Mouse (Mus musculus): ENCODE results near the gene Rp9.
"Not testable (repeated sequence)": the region's sequence is repeated elsewhere in the genome, so short reads cannot be mapped to it uniquely, and the experiment has no call there.

Gene Rp9

GRCm38 (mm10) chr9:22417547-22417946 lies 52.0 kb downstream of the Rp9 start:
- DNase-seq, result no peak

GRCm38 (mm10) chr9:22416187-22416586 lies 53.4 kb downstream of the Rp9 start:
- DNase-seq, result no peak

GRCm38 (mm10) chr9:22411002-22411857 lies 58.3 kb downstream of the Rp9 start, which contains the start of gene 9530077C05Rik:
Gene 9530077C05Rik, plus strand, starts transcription at chr9:22411513.
- peak; percentile 98 for DNase-seq

GRCm38 (mm10) chr9:22409501-22409900 lies 60.0 kb downstream of the Rp9 start:
- no peak for DNase-seq

- DNase-seq, result peak; percentile 37
These were observed 61.2 kb downstream of the Rp9 start for GRCm38 (mm10) chr9:22408344-22408743.

GRCm38 (mm10) chr9:22407633-22408032 lies 61.9 kb downstream of the Rp9 start:
- DNase-seq, result not testable (repeated sequence)

GRCm38 (mm10) chr9:22405414-22405813 lies 64.1 kb downstream of the Rp9 start:
- no peak for DNase-seq

- DNase-seq, result not testable (repeated sequence)
These were observed 66.0 kb downstream of the Rp9 start for GRCm38 (mm10) chr9:22403501-22403900.

- no peak for DNase-seq
These were observed 66.6 kb downstream of the Rp9 start for GRCm38 (mm10) chr9:22402976-22403375.

GRCm38 (mm10) chr9:22402001-22402400 lies 67.5 kb downstream of the Rp9 start:
- DNase-seq, result no peak

- no peak for DNase-seq
These were observed 70.5 kb downstream of the Rp9 start for GRCm38 (mm10) chr9:22399021-22399420.

GRCm38 (mm10) chr9:22394725-22395124 lies 74.8 kb downstream of the Rp9 start:
- no peak for DNase-seq

GRCm38 (mm10) chr9:22390390-22390789 lies 79.2 kb downstream of the Rp9 start:
- no peak for DNase-seq

GRCm38 (mm10) chr9:22389736-22390245 lies 79.8 kb downstream of the Rp9 start:
- DNase-seq, result no peak

GRCm38 (mm10) chr9:22389021-22389476 lies 80.5 kb downstream of the Rp9 start, which contains the start of gene Anln:
Gene Anln, minus strand, starts transcription at chr9:22389188.
- peak; percentile 86 for DNase-seq

GRCm38 (mm10) chr9:22388401-22388980 lies 81.1 kb downstream of the Rp9 start:
- DNase-seq, result no peak

- DNase-seq, result no peak
These were observed 81.6 kb downstream of the Rp9 start for GRCm38 (mm10) chr9:22387901-22388300.

- DNase-seq, result no peak
These were observed 83.7 kb downstream of the Rp9 start for GRCm38 (mm10) chr9:22385890-22386289.

GRCm38 (mm10) chr9:22376086-22376485 lies 93.5 kb downstream of the Rp9 start:
- DNase-seq, result peak; percentile 85

GRCm38 (mm10) chr9:22372760-22373159 lies 96.8 kb downstream of the Rp9 start:
- no peak for DNase-seq

- DNase-seq, result no peak
These were observed 101.5 kb downstream of the Rp9 start for GRCm38 (mm10) chr9:22368030-22368429.

GRCm38 (mm10) chr9:22366621-22367020 lies 102.9 kb downstream of the Rp9 start:
- no peak for DNase-seq

GRCm38 (mm10) chr9:22366221-22366620 lies 103.3 kb downstream of the Rp9 start:
- no peak for DNase-seq
